Mouse (Mus musculus) olfactory bulb, adult 2 months (tissue): ENCODE measurements around the gene Zscan26. TPM values are rescaled to one million over a fixed set of nuclear protein-coding genes. Genes with fewer than 3 reads are reported as not detected.
"Not testable (repeated sequence)": the region's sequence is repeated elsewhere in the genome, so short reads cannot be mapped to it uniquely, and the experiment has no call there.

ENCODE experiments used
- H3K27ac ChIP-seq: fragments of 200-500 bp; 2 replicates; pipeline ENCODE4 v1.5.1; 2012; ENCODE audit warnings: low read depth, low read length; ENCODE audit not compliant: insufficient read depth
- H3K4me1 ChIP-seq: fragments of 200-500 bp; 2 replicates; pipeline ENCODE4 v1.6.1; 2012; ENCODE audit warnings: low read length; ENCODE audit not compliant: control insufficient read depth, insufficient read depth
- H3K4me3 ChIP-seq: fragments of 200-500 bp; 2 replicates; pipeline ENCODE4 v1.5.1; 2012; ENCODE audit warnings: mild to moderate bottlenecking, low read depth, low read length, moderate library complexity; ENCODE audit not compliant: insufficient read depth
- CTCF ChIP-seq: fragments of 200-500 bp; IDR thresholded peaks from 2 replicates; pipeline ENCODE4 v1.5.1; 2012; ENCODE audit warnings: low read depth, mild to moderate bottlenecking, low read length, moderate library complexity; ENCODE audit not compliant: insufficient read depth
- POLR2A ChIP-seq: fragments of 200-500 bp; IDR thresholded peaks from 2 replicates; pipeline ENCODE4 v1.6.1; 2012; ENCODE audit warnings: mild to moderate bottlenecking, low read depth, low read length, moderate library complexity; ENCODE audit not compliant: insufficient read depth
- WGBS: fragments of 180-500 bp; shearing (Covaris S2); methylation state at CpG from one replicate; pipeline ENCODE4 v1.1.7; 2018; 5-methylcytosine and 5-hydroxymethylcytosine counted together
- polyA plus RNA-seq: library from polyadenylated mRNA; stranded (reverse); fragments of >200 nt; gene quantifications from 2 replicates; pipeline ENCODE4 v1.2.4, GENCODE M21; 2012; ENCODE audit warnings: low replicate concordance; ENCODE audit not compliant: missing spikeins, insufficient read depth, insufficient read length

Zscan26 gene
- polyA plus RNA-seq, 1 experiment: not detected

GRCm38 (mm10) chr13:21408805-21409459 lies 44.6 kb downstream of the Zscan26 start:
- H3K27ac ChIP-seq: peak overlapping the region; percentile 91
- no peak; the same call in 1 of the 2 replicates for TF ChIP-seq POLR2A
- no peak for TF ChIP-seq CTCF
- WGBS: 43% methylated on average over 11 of the region's 11 CpGs
- peak overlapping the region; percentile 50 for H3K4me3 ChIP-seq
- H3K4me1 ChIP-seq: no peaks in the 10 kb centered on the region

- no peaks in the 10 kb centered on the region for H3K4me1 ChIP-seq
- peak; percentile 47; the same call in 1 of the 2 replicates for TF ChIP-seq POLR2A
- no peak for TF ChIP-seq CTCF
- peak overlapping the region; percentile 91 for H3K27ac ChIP-seq
- 2% methylated on average over 27 of the region's 27 CpGs for WGBS
- H3K4me3 ChIP-seq: peak overlapping the region; percentile 50
Observed at GRCm38 (mm10) chr13:21407969-21408804, 45.3 kb downstream of the Zscan26 start.

GRCm38 (mm10) chr13:21407341-21407740 lies 46.2 kb downstream of the Zscan26 start:
- no peak for TF ChIP-seq POLR2A
- no peak for TF ChIP-seq CTCF
- WGBS: 81% methylated on average over 11 of the region's 11 CpGs
- H3K27ac ChIP-seq: no peak overlapping the region

GRCm38 (mm10) chr13:21402848-21403247 lies 50.7 kb downstream of the Zscan26 start:
- no peak overlapping the region for H3K27ac ChIP-seq
- H3K4me1 ChIP-seq: peaks cover 2% of the 10 kb centered on the region; the same call in 1 of the 2 replicates
- TF ChIP-seq CTCF (no peak), POLR2A (no peak)
- WGBS: 0% methylated on average over 2 of the region's 2 CpGs
- peak overlapping the region; percentile 75; the same call in 1 of the 2 replicates for H3K4me3 ChIP-seq

More at GRCm38 (mm10) chr13:21407341-21407740, 46.2 kb downstream of the Zscan26 start:
- Histone ChIP-seq H3K4me3 (no peak overlapping the region), H3K4me1 (no peaks in the 10 kb centered on the region)

GRCm38 (mm10) chr13:21402287-21402846 lies 51.2 kb downstream of the Zscan26 start, which contains the start of gene Zkscan3:
Zkscan3 (minus strand) TSS chr13:21402755.
- H3K27ac ChIP-seq: no peak within 1 kb of the TSS; the same call in 1 of the 2 replicates
- H3K4me3 ChIP-seq: peak within 1 kb of the TSS; percentile 75
- TF ChIP-seq CTCF (no peak), POLR2A (peak; percentile 50; the same call in 1 of the 2 replicates)
- WGBS: under 1% methylated on average over 35 of the region's 35 CpGs
- peaks cover 2% of the 10 kb centered on the region; the same call in 1 of the 2 replicates for H3K4me1 ChIP-seq

- peaks cover 2% of the 10 kb centered on the region; the same call in 1 of the 2 replicates for H3K4me1 ChIP-seq
- H3K27ac ChIP-seq: no peak overlapping the region; the same call in 1 of the 2 replicates
- no peak for TF ChIP-seq CTCF
- TF ChIP-seq POLR2A: no peak
- peak overlapping the region; percentile 75 for H3K4me3 ChIP-seq
- WGBS: 16% methylated on average over 12 of the region's 12 CpGs
Observed at GRCm38 (mm10) chr13:21401636-21402286, 51.8 kb downstream of the Zscan26 start.

GRCm38 (mm10) chr13:21401166-21401565 lies 52.4 kb downstream of the Zscan26 start:
- no peak overlapping the region for H3K4me3 ChIP-seq
- H3K27ac ChIP-seq: no peak overlapping the region
- TF ChIP-seq POLR2A (no peak), CTCF (no peak)
- peaks cover 2% of the 10 kb centered on the region; the same call in 1 of the 2 replicates for H3K4me1 ChIP-seq
- WGBS: 52% methylated on average over 3 of the region's 3 CpGs

GRCm38 (mm10) chr13:21397486-21397885 lies 56.0 kb downstream of the Zscan26 start:
- Histone ChIP-seq H3K27ac (no peak overlapping the region), H3K4me1 (peaks cover 2% of the 10 kb centered on the region; the same call in 1 of the 2 replicates), H3K4me3 (no peak overlapping the region)
- 92% methylated on average over 2 of the region's 2 CpGs for WGBS
- TF ChIP-seq CTCF: no peak
- TF ChIP-seq POLR2A: no peak

- H3K27ac ChIP-seq, H3K4me3 ChIP-seq, H3K4me1 ChIP-seq: not testable (repeated sequence)
- 92% methylated on average over 18 of the region's 18 CpGs for WGBS
Observed at GRCm38 (mm10) chr13:21396048-21396447, 57.5 kb downstream of the Zscan26 start.
